Mouse (Mus musculus) midbrain, embryonic 13.5 days (tissue): ENCODE measurements at regions not wholly inside any gene's neighbourhood (a gene's known extent, or its start where the extent isn't known, plus 50 kb on each side); places are given as distances from the start of the nearest gene placed in this dataset.

ENCODE experiments used
- ATAC-seq: fragments of 200-750 bp; cut with Nextera tagmentation; 2 replicates; pipeline ENCODE4 v1.8.0; 2017; ENCODE audit warnings: mild to moderate bottlenecking, moderate TSS enrichment, moderate library complexity
- H3K27ac ChIP-seq: fragments of 300-500 bp; sonication (generic); 2 replicates; pipeline ENCODE4 v1.5.1; 2015; ENCODE audit warnings: inconsistent platforms, mild to moderate bottlenecking, moderate library complexity
- H3K27me3 ChIP-seq: fragments of 300-500 bp; sonication (generic); 2 replicates; pipeline ENCODE4 v1.6.1; 2015; ENCODE audit warnings: mild to moderate bottlenecking, inconsistent platforms
- H3K36me3 ChIP-seq: fragments of 300-500 bp; sonication (generic); 2 replicates; pipeline ENCODE4 v1.6.1; 2015; ENCODE audit warnings: mild to moderate bottlenecking, inconsistent platforms
- H3K4me1 ChIP-seq: fragments of 300-500 bp; sonication (generic); replicated peaks from 2 replicates; pipeline ENCODE4 v1.6.1; 2015; ENCODE audit warnings: inconsistent platforms
- H3K4me2 ChIP-seq: fragments of 300-500 bp; sonication (generic); replicated peaks from 2 replicates; pipeline ENCODE4 v1.6.1; 2015; ENCODE audit warnings: moderate library complexity, mild to moderate bottlenecking, inconsistent platforms
- H3K4me3 ChIP-seq: fragments of 300-500 bp; sonication (generic); replicated peaks from 2 replicates; pipeline ENCODE4 v1.5.1; 2015; ENCODE audit warnings: mild to moderate bottlenecking, inconsistent platforms
- H3K9ac ChIP-seq: fragments of 300-500 bp; sonication (generic); replicated peaks from 2 replicates; pipeline ENCODE4 v1.6.1; 2015; ENCODE audit warnings: mild to moderate bottlenecking, inconsistent platforms
- H3K9me3 ChIP-seq: fragments of 300-500 bp; sonication (generic); 2 replicates; pipeline ENCODE4 v1.6.1; 2016; ENCODE audit warnings: mild to moderate bottlenecking, inconsistent platforms
- WGBS: fragments of 180-500 bp; shearing (Covaris S2); methylation state at CpG from one replicate; pipeline ENCODE4 v1.1.7; 2015; 5-methylcytosine and 5-hydroxymethylcytosine counted together

GRCm38 (mm10) chr13:31172580-31172979 lies 198.6 kb downstream of the Gm5447 start:
- Histone ChIP-seq H3K4me2 (no peak overlapping the region), H3K36me3 (no peaks in the 10 kb centered on the region), H3K4me1 (no peaks in the 10 kb centered on the region), H3K9ac (no peak overlapping the region), H3K27ac (no peak overlapping the region), H3K9me3 (no peaks in the 10 kb centered on the region), H3K4me3 (no peak overlapping the region), H3K27me3 (no peaks in the 10 kb centered on the region)
- 96% methylated on average over 5 of the region's 5 CpGs for WGBS
- no peak for ATAC-seq

GRCm38 (mm10) chr13:31177999-31178783 lies 204.2 kb downstream of the Gm5447 start:
- Histone ChIP-seq H3K27me3 (no peaks in the 10 kb centered on the region), H3K4me2 (no peak overlapping the region), H3K27ac (no peak overlapping the region), H3K4me1 (no peaks in the 10 kb centered on the region), H3K9ac (no peak overlapping the region), H3K36me3 (no peaks in the 10 kb centered on the region), H3K4me3 (no peak overlapping the region), H3K9me3 (no peaks in the 10 kb centered on the region)
- no peak for ATAC-seq
- WGBS, result 80% methylated on average over 5 of the region's 5 CpGs

GRCm38 (mm10) chr13:31178964-31179363 lies 205.0 kb downstream of the Gm5447 start:
- H3K4me1 ChIP-seq, result no peaks in the 10 kb centered on the region
- 87% methylated on average over 3 of the region's 3 CpGs for WGBS
- no peaks in the 10 kb centered on the region for H3K9me3 ChIP-seq
- no peak for ATAC-seq
- H3K27me3 ChIP-seq, result no peaks in the 10 kb centered on the region
- no peaks in the 10 kb centered on the region for H3K36me3 ChIP-seq
- H3K4me3 ChIP-seq, result no peak overlapping the region
- no peak overlapping the region for H3K4me2 ChIP-seq
- H3K9ac ChIP-seq, result no peak overlapping the region
- H3K27ac ChIP-seq, result no peak overlapping the region

GRCm38 (mm10) chr13:31179407-31180001 lies 205.5 kb downstream of the Gm5447 start:
- H3K9ac ChIP-seq, result no peak overlapping the region
- peak; percentile 62; the same call in 1 of the 2 replicates for ATAC-seq

GRCm38 (mm10) chr13:31181530-31181929 lies 207.5 kb downstream of the Gm5447 start:
- H3K9me3 ChIP-seq, result no peaks in the 10 kb centered on the region
- 75% methylated on average over 5 of the region's 5 CpGs for WGBS

More at GRCm38 (mm10) chr13:31179407-31180001, 205.5 kb downstream of the Gm5447 start:
- H3K4me2 ChIP-seq, result no peak overlapping the region
- H3K27me3 ChIP-seq, result no peaks in the 10 kb centered on the region
- no peaks in the 10 kb centered on the region for H3K4me1 ChIP-seq
- WGBS, result 44% methylated on average over 12 of the region's 12 CpGs
- H3K36me3 ChIP-seq, result no peaks in the 10 kb centered on the region
- H3K27ac ChIP-seq, result no peak overlapping the region
- no peak overlapping the region for H3K4me3 ChIP-seq
- no peaks in the 10 kb centered on the region for H3K9me3 ChIP-seq

GRCm38 (mm10) chr13:31184845-31185834 lies 211.1 kb downstream of the Gm5447 start:
- no peak for ATAC-seq
- H3K27me3 ChIP-seq, result no peaks in the 10 kb centered on the region
- no peak overlapping the region for H3K4me2 ChIP-seq
- H3K36me3 ChIP-seq, result no peaks in the 10 kb centered on the region
- H3K4me3 ChIP-seq, result no peak overlapping the region
- H3K9me3 ChIP-seq, result no peaks in the 10 kb centered on the region
- no peak overlapping the region for H3K9ac ChIP-seq
- WGBS, result 77% methylated on average over 14 of the region's 14 CpGs
- H3K4me1 ChIP-seq, result no peaks in the 10 kb centered on the region
- no peak overlapping the region for H3K27ac ChIP-seq

More at GRCm38 (mm10) chr13:31181530-31181929, 207.5 kb downstream of the Gm5447 start:
- Histone ChIP-seq H3K27me3 (no peaks in the 10 kb centered on the region), H3K9ac (no peak overlapping the region), H3K27ac (no peak overlapping the region), H3K36me3 (no peaks in the 10 kb centered on the region), H3K4me3 (no peak overlapping the region), H3K4me1 (no peaks in the 10 kb centered on the region), H3K4me2 (no peak overlapping the region)
- no peak for ATAC-seq

- Histone ChIP-seq H3K27ac (no peak overlapping the region), H3K27me3 (no peaks in the 10 kb centered on the region), H3K4me2 (no peak overlapping the region), H3K9me3 (no peaks in the 10 kb centered on the region), H3K4me1 (no peaks in the 10 kb centered on the region), H3K4me3 (no peak overlapping the region), H3K36me3 (no peaks in the 10 kb centered on the region), H3K9ac (no peak overlapping the region)
- WGBS, result 69% methylated on average over 5 of the region's 5 CpGs
- ATAC-seq, result no peak
These were observed 213.0 kb downstream of the Gm5447 start for GRCm38 (mm10) chr13:31186805-31187589.

GRCm38 (mm10) chr13:31189116-31189515 lies 215.1 kb downstream of the Gm5447 start:
- H3K4me1 ChIP-seq, result no peaks in the 10 kb centered on the region
- no peaks in the 10 kb centered on the region for H3K36me3 ChIP-seq
- H3K9me3 ChIP-seq, result no peaks in the 10 kb centered on the region
- 40% methylated on average over 1 of the region's 1 CpGs for WGBS
- H3K4me3 ChIP-seq, result no peak overlapping the region
- no peak overlapping the region for H3K9ac ChIP-seq
- no peak overlapping the region for H3K27ac ChIP-seq
- no peaks in the 10 kb centered on the region for H3K27me3 ChIP-seq
- ATAC-seq, result no peak
- H3K4me2 ChIP-seq, result no peak overlapping the region

- no peaks in the 10 kb centered on the region for H3K36me3 ChIP-seq
- H3K4me1 ChIP-seq, result no peaks in the 10 kb centered on the region
- no peak overlapping the region for H3K9ac ChIP-seq
- no peak for ATAC-seq
- 85% methylated on average over 4 of the region's 4 CpGs for WGBS
- no peaks in the 10 kb centered on the region for H3K27me3 ChIP-seq
- H3K4me2 ChIP-seq, result no peak overlapping the region
- H3K27ac ChIP-seq, result no peak overlapping the region
- no peaks in the 10 kb centered on the region for H3K9me3 ChIP-seq
- no peak overlapping the region for H3K4me3 ChIP-seq
These were observed 216.0 kb downstream of the Gm5447 start for GRCm38 (mm10) chr13:31190036-31190435.

- H3K36me3 ChIP-seq, result no peaks in the 10 kb centered on the region
- no peaks in the 10 kb centered on the region for H3K27me3 ChIP-seq
- no peak overlapping the region for H3K4me3 ChIP-seq
- H3K9ac ChIP-seq, result no peak overlapping the region
- no peak overlapping the region for H3K27ac ChIP-seq
- no peak overlapping the region for H3K4me2 ChIP-seq
- H3K4me1 ChIP-seq, result no peaks in the 10 kb centered on the region
- H3K9me3 ChIP-seq, result no peaks in the 10 kb centered on the region
- 79% methylated on average over 7 of the region's 7 CpGs for WGBS
- ATAC-seq, result no peak
These were observed 217.5 kb downstream of the Gm5447 start for GRCm38 (mm10) chr13:31191344-31192139.

- Histone ChIP-seq H3K4me2 (no peak overlapping the region), H3K36me3 (no peaks in the 10 kb centered on the region), H3K9ac (no peak overlapping the region), H3K4me3 (no peak overlapping the region), H3K27me3 (no peaks in the 10 kb centered on the region), H3K4me1 (no peaks in the 10 kb centered on the region), H3K27ac (no peak overlapping the region), H3K9me3 (no peaks in the 10 kb centered on the region)
- WGBS, result 75% methylated on average over 3 of the region's 3 CpGs
- ATAC-seq, result no peak
These were observed 221.0 kb downstream of the Gm5447 start for GRCm38 (mm10) chr13:31194971-31195370.
